Mouse (Mus musculus): Measurements from ENCODE around the gene Cldn18. TPM values are rescaled to one million over a fixed set of nuclear protein-coding genes. Genes with fewer than 3 reads are reported as not detected.

The Cldn18 gene
- total RNA-seq (2021): not detected in 2 replicates
- long read RNA-seq, experiment 1: 0 reads
- long read RNA-seq, experiment 2: 0 reads

DNA sequence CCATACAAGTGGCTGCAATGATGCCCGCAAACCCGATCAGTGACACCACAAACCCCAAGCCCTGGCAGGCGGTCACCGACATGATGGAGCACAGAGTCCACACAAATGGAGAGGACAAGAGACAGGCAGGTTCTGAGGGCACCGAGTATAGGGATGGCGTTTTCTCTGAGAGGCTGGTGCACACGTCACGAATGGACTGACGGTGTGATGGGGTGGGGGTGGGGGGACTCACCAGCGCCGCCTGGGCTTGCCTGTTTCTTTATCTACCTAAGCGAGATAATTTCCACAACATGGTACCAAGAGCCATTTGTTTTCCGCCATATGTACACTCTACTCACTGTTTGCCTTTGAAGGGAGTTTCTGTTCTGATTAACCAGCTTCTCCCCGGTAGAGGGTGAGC lies at the start of gene Cldn18:
Gene Cldn18 (minus strand): TSS at position 134 of the 400 bp plus-strand sequence.
- no peak for DNase-seq

DNA sequence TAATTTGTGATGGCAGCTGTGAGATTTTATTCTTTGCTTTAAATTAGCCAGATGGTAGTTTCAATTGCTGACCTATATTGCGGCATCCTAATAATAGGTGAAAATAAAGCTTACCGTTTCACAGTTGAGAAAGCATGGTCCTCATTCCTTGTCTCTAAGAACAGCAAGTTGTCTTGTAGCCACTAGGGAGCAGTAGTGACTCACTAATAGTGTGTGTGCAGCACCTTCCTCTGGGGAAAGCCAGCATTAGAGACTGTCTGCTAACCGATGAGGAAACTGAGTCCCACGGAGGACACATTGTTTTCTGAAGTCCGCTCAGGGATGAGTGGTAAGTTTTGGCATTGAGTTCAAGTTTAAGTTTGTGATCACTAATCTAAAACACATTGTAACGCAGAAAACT lies 46.5 kb upstream of the Cldn18 start:
- peak; percentile 8 for DNase-seq

DNA sequence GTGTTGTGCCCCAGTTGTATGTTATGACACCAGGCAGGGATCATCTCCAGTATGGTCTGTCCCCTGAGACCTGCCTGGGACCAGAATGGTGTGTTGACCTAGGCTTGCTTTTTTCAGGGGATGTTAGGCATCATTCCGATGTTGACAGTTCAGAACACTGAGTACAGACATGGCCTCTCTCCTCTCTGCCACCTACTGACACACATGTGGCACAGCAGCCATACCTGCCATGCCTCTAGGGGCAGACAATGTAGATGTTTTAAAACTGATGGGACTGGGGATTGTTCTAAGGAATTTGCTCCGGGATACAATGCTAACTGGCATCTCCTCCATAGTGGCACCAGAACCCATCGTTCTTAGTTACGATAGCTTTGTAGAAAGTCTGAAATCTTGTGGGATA lies 33.2 kb upstream of the Cldn18 start:
- DNase-seq: no peak

DNA sequence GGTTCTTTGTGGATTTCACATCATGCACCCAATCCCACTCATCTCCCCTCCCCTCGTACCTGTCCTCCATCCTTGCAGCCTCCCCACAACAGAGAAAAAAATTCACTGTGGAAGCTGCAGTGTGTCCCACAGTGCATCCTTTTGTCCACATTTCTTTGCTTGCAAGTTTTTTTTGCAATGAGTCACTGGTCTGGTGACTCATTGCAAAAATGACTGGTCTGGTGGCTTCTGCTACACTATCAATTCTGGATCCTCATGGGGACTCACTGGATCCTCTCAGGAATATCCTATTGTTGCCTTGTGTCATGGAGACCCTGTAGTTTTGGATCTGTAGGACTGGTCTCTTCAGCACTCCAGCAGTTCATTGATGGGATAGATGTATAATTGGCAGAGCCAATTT lies 31.2 kb upstream of the Cldn18 start:
- DNase-seq: no peak

DNA sequence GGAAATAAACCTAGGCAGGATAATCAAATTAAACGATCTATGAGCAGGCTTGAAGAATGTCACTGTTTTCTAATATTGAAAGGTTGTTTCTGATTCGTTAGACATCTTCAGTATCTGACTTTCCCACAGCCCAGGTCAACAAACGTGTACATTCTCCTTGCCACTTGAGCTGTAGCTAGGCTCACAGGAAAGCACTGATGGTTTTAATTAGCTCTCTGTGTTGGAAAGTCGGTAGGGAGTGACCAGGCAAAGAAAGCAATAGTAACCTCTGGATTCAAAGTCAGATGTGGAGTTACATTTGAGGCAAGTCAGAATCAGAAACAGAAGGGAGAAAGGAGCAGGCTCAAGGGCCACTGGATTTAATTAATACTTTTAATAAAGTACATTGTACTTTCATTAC lies 30.7 kb upstream of the Cldn18 start:
- DNase-seq: no peak

DNA sequence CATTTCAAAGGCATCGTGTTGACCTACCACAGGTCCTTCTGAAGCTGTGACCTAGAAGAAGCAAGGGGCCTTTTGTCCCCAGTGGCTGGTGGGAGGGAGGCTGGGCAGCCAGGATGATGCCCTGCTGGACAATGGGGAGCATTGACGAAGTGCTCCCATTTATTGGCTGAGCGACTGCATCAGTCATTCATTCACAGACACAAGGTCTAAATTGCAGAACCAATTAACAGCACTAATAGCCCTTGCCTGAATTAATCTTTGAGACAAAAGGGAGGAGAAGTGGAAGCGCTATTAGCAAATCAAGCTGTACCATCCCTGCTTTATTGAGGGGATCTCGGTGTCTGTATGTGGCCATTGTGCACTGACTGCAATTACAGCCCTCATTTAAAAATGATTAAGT lies 27.5 kb upstream of the Cldn18 start:
- DNase-seq: no peak

DNA sequence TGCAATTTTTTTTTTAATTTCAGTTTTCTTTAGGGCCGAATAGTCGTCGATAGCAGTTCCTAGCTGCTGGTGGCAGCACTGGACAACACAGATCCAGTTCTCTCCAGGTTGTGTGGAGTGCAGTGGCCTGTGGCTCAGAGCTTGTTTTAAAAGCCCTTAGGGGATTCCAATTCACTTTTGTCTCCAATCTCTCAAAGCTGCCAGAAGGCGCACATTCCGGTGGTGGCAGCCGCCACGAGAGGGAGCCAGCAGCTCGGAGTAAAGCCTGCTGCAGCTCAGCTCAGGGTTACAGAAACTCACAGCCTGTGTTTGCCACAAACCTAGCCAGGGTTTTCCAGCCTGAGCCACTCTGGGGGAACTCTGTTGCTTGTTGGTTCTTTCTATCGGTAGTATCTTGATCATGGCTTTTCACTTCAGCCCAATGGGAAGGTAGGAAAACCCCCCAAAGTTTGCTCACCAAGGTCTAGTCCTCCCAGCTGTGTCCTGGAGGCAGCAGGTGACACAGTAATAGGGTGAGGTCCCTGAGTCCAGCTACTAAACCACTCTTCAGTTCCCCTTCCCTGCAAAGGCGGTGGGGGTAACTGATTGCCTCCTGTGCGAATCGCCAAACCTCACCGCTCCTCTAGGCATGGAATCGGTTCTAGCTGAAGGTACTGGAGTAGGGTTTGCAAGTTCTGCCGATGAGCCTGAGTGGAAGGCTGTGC lies 13.0 kb upstream of the Cldn18 start:
- DNase-seq: peak; percentile 71

DNA sequence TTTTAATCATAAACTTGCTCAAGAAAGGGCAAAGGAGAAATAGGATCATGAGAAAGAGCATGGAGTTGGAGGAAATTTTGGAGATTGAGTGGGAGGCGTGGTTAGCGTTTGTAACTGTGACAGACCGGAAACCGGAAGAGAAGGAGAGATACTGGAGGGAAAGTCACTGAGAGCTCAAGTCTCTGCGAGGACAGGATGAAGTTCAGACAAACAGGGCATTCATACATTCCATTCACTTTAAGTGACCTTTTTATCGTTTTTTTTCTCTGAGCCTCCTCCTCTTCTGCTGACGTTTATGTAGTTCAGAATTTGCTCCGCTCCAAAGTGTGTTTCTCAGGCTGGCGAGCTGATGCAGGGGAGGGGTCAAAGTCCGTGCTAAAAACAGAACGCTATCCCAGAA lies 10.8 kb upstream of the Cldn18 start:
- no peak for DNase-seq

DNA sequence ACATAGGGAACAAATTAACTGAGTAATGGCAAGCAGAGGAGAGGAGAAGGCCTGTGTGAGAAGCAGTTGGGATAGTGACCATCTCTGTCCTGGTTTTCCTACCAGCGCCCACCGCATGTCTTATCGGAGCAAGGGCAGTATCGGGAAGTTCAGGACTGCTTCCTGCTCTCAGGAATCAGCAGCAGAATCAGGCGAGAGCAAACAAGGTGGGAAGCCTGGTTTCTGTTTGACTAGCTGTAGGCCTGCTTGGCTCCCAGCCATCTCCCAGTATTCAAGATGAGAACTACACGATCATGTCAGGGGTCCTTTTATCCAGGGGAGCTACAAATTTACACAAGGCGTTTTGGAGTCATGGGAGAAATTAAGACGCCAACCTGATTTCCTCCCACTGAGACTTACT lies 8.2 kb upstream of the Cldn18 start:
- no peak for DNase-seq

DNA sequence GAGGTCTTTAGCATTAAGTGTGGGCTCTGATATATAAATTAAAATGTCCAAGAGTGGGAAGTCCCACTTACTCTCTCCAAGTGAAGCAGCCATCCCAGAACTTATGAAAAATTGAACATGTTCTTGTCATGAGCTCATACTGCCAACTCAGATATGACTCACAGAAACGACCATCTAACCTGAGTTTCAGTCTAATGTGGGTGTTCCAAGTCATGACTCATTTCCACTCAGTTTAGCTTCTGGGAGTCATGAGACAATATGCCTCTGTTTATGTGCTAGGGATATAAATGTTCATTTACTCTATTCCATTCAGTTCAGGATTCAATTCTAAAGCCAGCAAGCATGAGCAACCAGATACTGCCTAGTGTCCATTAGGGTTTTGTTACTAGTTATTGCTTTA lies 2.9 kb upstream of the Cldn18 start:
- DNase-seq: no peak

DNA sequence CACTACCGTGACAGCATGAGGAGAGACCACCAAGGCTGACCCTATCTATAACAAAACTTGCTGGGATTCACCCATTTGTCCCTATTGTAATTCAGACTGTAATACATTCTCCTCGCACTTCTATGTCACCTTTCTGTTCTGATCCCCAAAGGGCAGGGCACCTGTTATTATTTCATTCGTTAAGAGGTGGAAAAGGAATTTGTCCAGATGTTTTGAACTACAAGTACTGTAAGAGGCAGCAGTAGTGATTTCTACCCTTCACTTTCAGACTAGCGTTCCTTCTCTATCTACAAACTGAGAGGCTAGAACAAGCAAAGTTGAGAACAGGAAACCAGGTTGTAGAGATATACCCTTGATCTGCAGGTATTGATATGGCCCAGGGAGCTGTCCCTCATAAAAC lies 6.8 kb downstream of the Cldn18 start:
- no peak for DNase-seq

DNA sequence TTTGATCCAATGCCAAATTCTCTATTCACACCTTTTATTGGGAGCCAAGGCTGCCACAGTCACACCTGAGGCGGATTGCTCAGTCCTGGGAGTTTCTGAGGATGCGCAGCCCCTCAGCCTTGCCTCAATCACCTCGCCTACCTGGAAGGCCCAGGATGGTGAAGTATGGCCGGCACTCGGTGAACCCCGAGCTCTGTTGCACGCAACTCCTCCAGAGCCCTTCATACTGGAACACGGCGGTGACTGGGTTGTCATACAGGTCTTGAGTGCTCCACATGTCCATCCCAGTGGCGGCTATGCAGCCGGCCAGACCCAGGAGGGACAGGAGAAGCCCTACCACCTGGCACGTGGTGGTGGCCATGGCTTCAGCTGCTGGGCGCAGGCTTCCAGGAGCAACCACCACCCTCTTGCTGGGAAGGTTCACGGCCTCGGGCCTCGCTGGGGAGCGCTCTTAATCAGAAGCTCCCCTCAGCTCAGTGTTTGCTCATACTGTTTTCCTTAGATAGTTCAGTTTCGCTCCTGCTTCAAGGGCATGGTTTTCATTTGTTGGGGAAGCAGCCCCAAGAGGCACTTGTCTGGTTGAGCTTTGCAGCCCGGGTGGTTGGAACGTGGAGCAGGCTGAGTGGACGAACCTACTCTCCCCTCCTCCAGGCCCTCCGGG lies 7.3 kb downstream of the Cldn18 start:
- DNase-seq: no peak

DNA sequence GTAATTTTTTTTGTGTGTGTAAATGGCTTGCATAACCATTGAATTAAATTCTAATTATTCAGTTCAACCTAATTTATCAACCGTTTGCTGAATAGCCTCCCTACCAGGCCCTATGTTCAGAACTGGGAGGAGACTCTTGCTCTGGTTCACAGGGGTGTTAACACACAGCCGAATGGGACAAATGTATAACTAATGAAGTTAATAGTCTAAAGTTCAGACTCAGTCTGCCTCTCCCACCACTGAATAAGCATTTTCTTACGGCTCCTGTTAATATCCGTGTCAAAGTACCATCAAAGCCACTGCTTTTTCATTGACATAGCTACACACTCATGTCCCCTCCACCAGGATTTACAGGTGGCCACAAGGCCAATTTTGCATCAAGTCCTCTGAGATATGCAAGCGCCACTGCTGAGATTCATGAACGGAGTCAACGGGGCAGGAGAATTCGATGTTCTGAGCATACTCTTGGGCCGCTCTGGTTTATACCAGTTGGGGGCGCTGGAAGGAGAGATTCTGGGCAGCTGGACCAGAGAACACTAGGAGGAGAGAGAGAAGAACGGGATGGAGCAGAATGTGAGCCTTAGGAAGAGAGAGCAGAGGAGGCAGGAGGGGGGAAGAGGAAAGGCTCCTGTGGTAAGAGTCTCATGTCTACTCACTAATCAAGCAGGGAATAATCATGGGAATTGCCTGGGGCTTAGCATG lies 9.5 kb downstream of the Cldn18 start:
- DNase-seq: no peak

DNA sequence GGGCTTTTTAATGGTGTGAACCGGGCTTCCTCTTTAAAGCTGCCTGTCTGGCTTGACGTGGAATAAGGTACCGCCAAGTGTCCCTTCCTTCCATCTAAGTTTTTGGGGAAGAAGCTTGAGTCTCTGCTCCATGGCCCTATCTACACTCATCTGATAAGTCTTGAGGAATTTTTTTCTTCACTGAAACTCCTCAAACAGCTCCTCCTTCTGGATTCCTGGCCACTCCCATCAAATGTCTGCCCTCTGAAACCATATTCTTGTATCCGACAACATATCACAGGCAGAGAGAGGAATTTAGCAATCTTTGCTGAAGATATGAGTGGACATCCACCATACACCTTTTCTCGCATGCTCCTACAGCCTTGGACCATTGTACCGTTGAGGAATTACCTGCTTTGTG lies 10.8 kb downstream of the Cldn18 start:
- no peak for DNase-seq

DNA sequence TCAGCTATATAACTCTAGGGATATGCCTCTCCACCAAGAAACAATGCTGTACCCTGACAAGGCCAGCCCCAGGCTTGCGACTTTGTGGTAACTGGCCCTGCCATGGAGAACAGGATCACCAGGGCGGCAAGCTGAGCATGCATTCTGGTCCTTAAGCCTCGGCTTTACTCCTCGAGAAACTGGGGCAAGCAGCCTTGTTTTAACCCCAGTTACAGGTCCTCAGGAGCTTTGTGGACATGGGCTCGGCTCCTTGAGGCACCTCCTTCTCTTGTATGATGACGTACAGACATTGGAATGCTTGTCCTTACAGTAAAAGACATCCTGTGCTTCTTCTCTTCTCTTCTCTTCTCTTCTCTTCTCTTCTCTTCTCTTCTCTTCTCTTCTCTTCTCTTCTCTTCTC lies 13.4 kb downstream of the Cldn18 start:
- no peak for DNase-seq

DNA sequence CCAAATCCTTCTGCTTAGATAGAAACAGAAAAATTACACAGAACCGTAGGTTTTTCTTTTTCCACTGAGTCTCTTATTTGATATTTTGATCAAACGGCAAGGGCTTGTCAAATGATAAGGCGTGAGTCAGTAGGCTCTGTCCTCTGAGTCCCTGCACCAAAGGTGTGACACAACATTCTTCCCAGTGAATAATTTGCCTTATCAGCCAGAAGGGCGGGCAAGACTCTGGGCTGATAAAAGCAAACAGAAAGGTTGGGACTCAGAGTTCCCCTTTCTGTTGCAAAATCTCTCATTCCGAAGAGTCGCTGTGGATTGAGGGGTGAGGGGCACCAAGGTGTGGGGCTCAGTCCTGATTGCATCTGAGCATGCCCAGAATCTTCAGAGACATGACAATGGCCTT lies 14.9 kb downstream of the Cldn18 start:
- no peak for DNase-seq

DNA sequence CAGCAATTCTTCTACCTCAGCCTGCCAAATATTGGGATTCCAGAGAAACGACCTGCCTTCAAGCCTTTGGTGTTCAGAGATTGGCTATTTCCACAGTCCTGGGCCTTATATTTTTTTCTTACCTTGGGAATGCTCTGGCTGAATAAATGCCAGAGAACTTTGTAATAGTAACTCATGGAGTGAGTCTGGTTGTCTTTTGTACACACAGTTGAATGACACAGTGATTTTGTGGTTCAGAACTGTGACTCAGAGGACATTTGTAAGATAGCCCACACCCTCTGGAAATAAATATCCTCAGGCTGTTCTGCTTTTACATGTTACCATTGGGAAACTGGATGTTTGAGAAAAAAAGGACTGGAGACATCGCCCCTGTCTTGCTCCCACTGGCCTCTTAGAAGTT lies 15.9 kb downstream of the Cldn18 start:
- no peak for DNase-seq

DNA sequence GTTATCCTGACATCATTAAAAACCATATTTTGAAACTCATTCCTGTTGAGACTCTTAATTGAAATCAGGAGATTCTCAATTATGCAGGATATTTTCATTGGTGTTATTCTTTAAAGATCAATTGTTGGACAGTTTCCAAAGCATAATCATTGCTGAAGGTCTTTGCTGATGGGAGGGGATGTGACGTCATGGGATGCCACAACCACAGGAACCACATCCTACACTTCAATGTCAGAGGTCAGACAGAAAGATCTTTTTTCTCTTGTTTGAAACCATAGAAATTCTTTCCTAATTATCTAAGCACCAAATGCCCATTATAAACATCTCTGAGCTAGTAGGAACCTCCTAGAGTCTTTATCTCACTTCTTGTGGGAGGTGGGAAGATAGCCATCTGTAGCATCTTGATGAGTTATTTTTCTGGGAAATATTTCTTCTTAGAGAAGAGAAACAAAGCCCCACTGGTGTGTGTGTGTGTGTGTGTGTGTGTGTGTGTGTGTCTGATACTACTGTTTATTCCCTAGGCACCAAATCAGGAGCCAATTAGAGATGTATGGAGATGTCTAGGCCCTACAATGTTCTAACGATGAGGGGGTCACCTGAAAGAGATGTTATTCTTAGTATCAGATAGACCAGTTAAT lies 17.2 kb downstream of the Cldn18 start:
- DNase-seq: no peak

DNA sequence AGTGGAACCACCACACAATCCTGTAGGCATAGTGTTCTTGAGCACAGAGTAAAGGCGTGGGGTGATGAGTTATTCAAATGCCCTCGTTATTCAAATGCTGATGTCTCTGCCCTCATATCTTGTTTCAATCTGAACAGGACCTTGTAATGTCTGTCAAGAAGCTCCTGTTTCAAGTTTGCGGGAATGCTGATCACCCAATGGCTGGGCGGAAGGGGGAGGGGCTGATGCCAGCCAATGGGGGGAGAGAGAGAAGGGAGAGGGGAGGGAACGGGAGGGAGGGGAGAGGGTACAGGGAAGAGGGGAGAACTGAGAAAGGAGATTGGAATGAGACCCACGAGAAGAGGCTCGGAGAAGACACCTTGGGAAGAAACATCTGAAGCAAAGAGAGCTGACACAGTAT lies 22.1 kb downstream of the Cldn18 start:
- no peak for DNase-seq

DNA sequence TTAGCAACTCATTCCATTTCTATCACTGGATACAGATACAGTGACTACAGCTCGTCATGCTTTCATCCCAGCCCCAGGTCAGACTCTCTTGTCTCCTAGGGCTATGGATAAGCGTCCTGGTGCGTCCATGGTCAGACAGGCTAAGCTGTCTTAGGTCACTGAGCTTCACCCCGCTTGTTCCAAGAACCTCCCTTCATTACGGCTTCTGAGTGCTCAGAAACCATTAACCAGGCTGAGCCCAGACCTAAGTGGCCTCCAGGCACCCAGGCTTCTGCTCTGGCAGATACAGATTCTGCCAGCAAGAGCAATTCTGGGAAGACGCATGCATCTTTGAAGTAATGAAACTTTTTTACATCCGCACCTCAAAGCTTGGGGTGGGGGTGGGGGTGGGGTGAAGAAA lies 26.7 kb downstream of the Cldn18 start:
- DNase-seq: no peak

DNA sequence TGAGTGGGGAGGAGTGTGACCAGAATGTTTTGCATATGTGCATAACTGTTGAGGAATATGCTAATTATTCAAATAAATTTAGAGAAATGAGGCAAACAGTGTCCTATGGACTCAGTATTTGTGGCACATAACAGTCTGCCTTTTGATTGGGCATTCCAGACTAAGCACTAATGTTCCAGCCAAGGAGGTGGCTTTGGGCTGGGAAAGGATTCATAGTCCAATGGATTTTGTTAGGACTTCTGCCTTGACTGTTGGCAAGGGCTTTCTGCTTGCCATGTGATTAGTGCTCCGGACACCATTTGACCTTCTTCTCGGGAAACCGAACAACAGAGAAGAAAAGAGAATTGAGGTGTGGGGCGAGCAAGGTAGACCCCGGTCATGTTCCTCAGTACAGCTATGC lies 27.3 kb downstream of the Cldn18 start:
- DNase-seq: no peak

DNA sequence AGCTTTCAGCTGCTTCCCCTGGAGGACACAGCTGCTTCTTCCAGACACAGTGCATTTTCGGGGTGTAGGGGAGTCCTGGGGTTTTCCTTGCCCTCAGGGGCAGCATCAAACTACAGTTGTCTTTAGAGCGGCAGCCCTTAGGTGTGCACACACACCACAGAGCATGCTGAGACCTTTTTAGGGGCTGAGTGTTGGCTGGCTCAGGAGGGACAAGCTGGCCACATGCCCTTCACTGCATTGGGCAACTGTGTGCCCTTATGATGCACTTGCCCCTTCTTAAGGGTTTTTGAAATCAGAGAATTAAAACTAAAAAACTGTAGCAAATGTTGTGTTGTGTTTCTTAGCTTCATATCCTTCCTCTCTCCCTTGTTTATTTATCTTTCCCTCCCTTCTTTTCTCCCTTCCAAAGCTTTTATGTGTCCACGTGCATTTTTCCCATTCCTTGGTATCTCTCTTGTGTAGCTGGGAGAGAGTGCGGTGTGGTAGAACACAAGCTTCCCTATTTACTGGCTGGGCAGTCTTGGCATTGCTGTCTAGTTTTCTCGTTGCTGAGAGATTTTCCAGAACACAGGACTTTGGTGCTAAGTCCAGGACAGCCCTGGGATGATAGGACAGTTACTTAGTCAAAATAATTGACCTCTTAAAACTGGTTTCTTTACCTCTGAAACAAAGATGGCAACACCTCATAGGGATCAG lies 31.4 kb downstream of the Cldn18 start:
- DNase-seq: no peak

All from adrenal gland, postnatal 14 days (tissue).